In genomic region chr13:38612608-38613007, GRCm38 (mm10) we compare ENCODE assay signal across 21 mouse cellular contexts.
"Had no signal": no experiment of that assay in that cellular context is flagged by ENCODE, and none has a peak within 500 bp of the region (broad histone marks: within the 10 kb centered on the region; RNA-seq: fewer than 3 reads in every experiment).

No protein-coding gene starts in this region.

- ATAC-seq: hindbrain, embryonic 16.5 days; inflammation-experienced regulatory T-cells, adult 6 months; intestine, embryonic 15.5 days; intestine, postnatal 0 days had no signal

- H3K27me3 ChIP-seq: heart, embryonic 13.5 days; heart, embryonic 15.5 days; intestine, embryonic 15.5 days; limb, embryonic 12.5 days had no signal

- H3K9ac ChIP-seq: heart, embryonic 13.5 days; heart, embryonic 15.5 days; hindbrain, embryonic 14.5 days; intestine, embryonic 15.5 days; limb, embryonic 12.5 days had no signal

- H3K4me2 ChIP-seq: heart, embryonic 11.5 days; heart, embryonic 13.5 days; heart, embryonic 15.5 days; hindbrain, embryonic 14.5 days; intestine, embryonic 15.5 days; limb, embryonic 12.5 days had no signal

- H3K9me3 ChIP-seq: heart, embryonic 13.5 days; heart, embryonic 15.5 days; intestine, embryonic 15.5 days; limb, embryonic 10.5 days had no signal

- H3K27ac ChIP-seq: heart, adult 2 months; heart, embryonic 13.5 days; heart, embryonic 15.5 days; hindbrain, embryonic 14.5 days; intestine, embryonic 15.5 days; layer of hippocampus, adult 2 months; left cerebral cortex, adult 2 months; limb, embryonic 10.5 days; limb, embryonic 12.5 days had no signal

- H3K4me1 ChIP-seq: intestine, embryonic 15.5 days; limb, embryonic 10.5 days; limb, embryonic 12.5 days had no signal

- DNase-seq: gastrocnemius, postnatal 14 days; gastrocnemius, postnatal 36 days; heart, adult 2 months; heart, postnatal 14 days; heart, postnatal 36 days; kidney, adult 18-20 months; kidney, adult 8-10 months; kidney, postnatal 10 days; kidney, postnatal 25 days had no signal

- H3K4me3 ChIP-seq: heart, adult 2 months; heart, embryonic 13.5 days; heart, embryonic 15.5 days; intestine, embryonic 15.5 days; layer of hippocampus, adult 2 months; left cerebral cortex, adult 2 months; limb, embryonic 10.5 days; limb, embryonic 12.5 days had no signal
